ENCODE assay signal across 8 mouse cellular contexts in the genomic region with DNA sequence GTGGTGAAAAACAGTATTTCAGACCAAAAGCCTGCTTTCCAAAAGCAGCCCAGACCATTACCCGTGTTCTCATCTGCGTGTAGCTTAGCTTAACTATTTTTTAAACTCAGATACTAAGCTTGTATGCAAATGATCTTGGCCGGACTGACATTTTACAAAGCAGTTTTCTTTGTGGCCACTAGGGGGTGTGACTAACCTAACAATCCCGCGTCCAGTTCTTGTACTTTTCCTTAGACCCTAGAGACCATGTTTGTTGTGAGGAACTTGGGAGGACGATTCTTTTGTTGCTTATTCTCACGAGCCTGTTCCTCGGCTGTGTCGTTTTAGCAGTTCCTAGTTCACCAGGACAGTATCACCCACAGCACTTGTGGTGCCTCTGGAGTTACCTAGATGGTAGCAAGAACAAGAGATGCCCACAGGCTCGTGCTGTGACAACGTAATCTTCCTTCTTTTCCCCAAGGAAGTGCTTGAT.
DNase-seq lines count a peak whose midpoint lies in the region; ATAC-seq and TF ChIP-seq lines count a peak whose summit lies in the region.

No protein-coding gene starts in this region.

- no peak overlapping the region for H3K4me3 ChIP-seq in MEL (ENCODE audit: control insufficient read depth in 1 of 2, insufficient read depth in 1 of 2, low read depth in 2 of 2, low read length in 2 of 2)
- H3K4me3 ChIP-seq in lung, adult 2 months (replicated peaks; ENCODE audit: extremely low read depth, low read depth, low read length) = no peak overlapping the region
- no peak overlapping the region; the same call in 1 of the 2 replicates for H3K4me3 ChIP-seq in neural tube, embryonic 15.5 days (replicated peaks)

- peak; percentile 45; the same call in 1 of the 2 replicates for ATAC-seq in neural tube, embryonic 15.5 days (ENCODE audit: low FRiP score)

- no peak for TF ChIP-seq EP300 in MEL (IDR thresholded peaks at IDR 0.05; ENCODE audit: low read depth in 1 of 2, low read length in 2 of 2)

- peak overlapping the region; percentile 47 for H3K4me2 ChIP-seq in neural tube, embryonic 15.5 days

- WGBS in lung, adult 2 months = 15% methylated on average over 11 of the region's 11 CpGs
- WGBS in neural tube, embryonic 15.5 days = 12% methylated on average over 11 of the region's 11 CpGs

- TF ChIP-seq CTCF in MEL (IDR thresholded peaks at IDR 0.05 in 2 of 3, conservative IDR thresholded peaks at IDR 0.05 in 1 of 3; ENCODE audit: control insufficient read depth in 1 of 3, insufficient read depth in 1 of 3, low read depth in 2 of 3, low read length in 3 of 3, poor library complexity in 1 of 3, severe bottlenecking in 1 of 3) = peak in 2 of 3 experiments; percentile 68 to 95; a peak in 5 of 6 replicates
- TF ChIP-seq CTCF in lung, adult 2 months (IDR thresholded peaks at IDR 0.05; ENCODE audit: insufficient read depth, low read length) = peak; percentile 35

- no peak overlapping the region for H3K27ac ChIP-seq in MEL (ENCODE audit: control insufficient read depth, low read depth, low read length)
- no peak overlapping the region for H3K27ac ChIP-seq in neural tube, embryonic 15.5 days (replicated peaks)

- no peak; the same call in none of the 2 replicates for TF ChIP-seq RAD21 in MEL (IDR thresholded peaks at IDR 0.05; ENCODE audit: low read depth, low read length)

- DNase-seq in MEL (ENCODE audit: low read depth, low spot score) = peak; percentile 90
- DNase-seq in c-Kit-positive CD71-negative TER-119-negative erythroid progenitor cells, embryonic 14.5 days (ENCODE audit: low read depth) = peak; percentile 51
- peak; percentile 36 for DNase-seq in fibroblast of lung, adult 2 months (ENCODE audit: low read depth)
- peak; percentile 59 for DNase-seq in heart, postnatal 4 days
- peak; percentile 44 to 59 for DNase-seq in kidney, postnatal 4 days
- DNase-seq in lung, adult 2 months = peak; percentile 33
- DNase-seq in urinary bladder, adult 2 months (ENCODE audit: low spot score) = no peak

- no peak for TF ChIP-seq POLR2A in MEL (IDR thresholded peaks at IDR 0.05; ENCODE audit: control insufficient read depth in 1 of 2, insufficient read depth in 1 of 2, low read depth in 1 of 2, low read length in 2 of 2, poor library complexity in 1 of 2)
- no peak for TF ChIP-seq POLR2A in lung, adult 2 months (IDR thresholded peaks at IDR 0.05; ENCODE audit: borderline replicate concordance, extremely low read depth, low read depth, low read length)

- H3K4me1 ChIP-seq in MEL (ENCODE audit: control insufficient read depth in 1 of 2, insufficient read depth in 2 of 2, low read length in 2 of 2) = no peaks in the 10 kb centered on the region
- H3K4me1 ChIP-seq in lung, adult 2 months (ENCODE audit: control insufficient read depth, insufficient read depth, low read length) = no peaks in the 10 kb centered on the region
- peaks cover 4% of the 10 kb centered on the region for H3K4me1 ChIP-seq in neural tube, embryonic 15.5 days

- no peaks in the 10 kb centered on the region for H3K27me3 ChIP-seq in MEL (ENCODE audit: control insufficient read depth in 1 of 2, insufficient read depth in 2 of 2, low read length in 2 of 2)
- no peaks in the 10 kb centered on the region for H3K27me3 ChIP-seq in neural tube, embryonic 15.5 days (replicated peaks)

- H3K79me2 ChIP-seq in MEL (ENCODE audit: control insufficient read depth, insufficient read depth, low read length, poor library complexity) = no peaks in the 10 kb centered on the region

- H3K36me3 ChIP-seq in MEL (ENCODE audit: control insufficient read depth in 1 of 2, insufficient read depth in 2 of 2, low read length in 2 of 2) = peaks cover 0 to 9% of the 10 kb centered on the region in 2 experiments; a peak in 3 of 4 replicates
- H3K36me3 ChIP-seq in neural tube, embryonic 15.5 days = 0 out of 2 replicates have a peak, but pooled peaks cover 3% of the 10 kb centered on the region

- no peaks in the 10 kb centered on the region for H3K9me3 ChIP-seq in MEL (replicated peaks; ENCODE audit: insufficient read depth, low read length)
- no peaks in the 10 kb centered on the region for H3K9me3 ChIP-seq in neural tube, embryonic 15.5 days (replicated peaks)

- H3K9ac ChIP-seq in MEL (ENCODE audit: control insufficient read depth, low read depth, low read length, poor library complexity, severe bottlenecking) = 0 out of 2 replicates have a peak overlapping the region, but pooled peaks have one; percentile 27
- no peak overlapping the region for H3K9ac ChIP-seq in neural tube, embryonic 15.5 days (replicated peaks)

TF ChIP-seq in MEL, 35 proteins besides CTCF, POLR2A, EP300 and RAD21:
- no peak for TF ChIP-seq MYB (IDR thresholded peaks at IDR 0.05; ENCODE audit: low read depth, low read length)
- TF ChIP-seq ELF1 (IDR thresholded peaks at IDR 0.05; ENCODE audit: low read depth, low read length) = no peak
- TF ChIP-seq SMC3 (IDR thresholded peaks at IDR 0.05; ENCODE audit: low read depth, low read length) = peak; percentile 99
- TF ChIP-seq TCF12 (IDR thresholded peaks at IDR 0.05; ENCODE audit: low read depth, low read length) = no peak
- no peak; the same call in 1 of the 2 replicates for TF ChIP-seq MAX (IDR thresholded peaks at IDR 0.05; ENCODE audit: low read length)
- TF ChIP-seq ZMIZ1 (IDR thresholded peaks at IDR 0.05; ENCODE audit: low read depth, low read length) = 0 out of 2 replicates have a peak, but pooled peaks have one; percentile 52
- TF ChIP-seq GATA1 (IDR thresholded peaks at IDR 0.05; ENCODE audit: low read depth, low read length) = 0 out of 2 replicates have a peak, but pooled peaks have one; percentile 14
- TF ChIP-seq MAFK (IDR thresholded peaks at IDR 0.05; ENCODE audit: borderline replicate concordance, low read depth, low read length) = no peak
- no peak for TF ChIP-seq KAT2A (conservative IDR thresholded peaks at IDR 0.05; ENCODE audit: low read depth, low read length)
- peak; percentile 34; the same call in 1 of the 2 replicates for TF ChIP-seq ZNF384 (IDR thresholded peaks at IDR 0.05; ENCODE audit: low read depth, low read length)
- TF ChIP-seq CHD2 (IDR thresholded peaks at IDR 0.05; ENCODE audit: low read length) = no peak
- TF ChIP-seq SIN3A (IDR thresholded peaks at IDR 0.05; ENCODE audit: low read length) = peak; percentile 81
- TF ChIP-seq MYC (IDR thresholded peaks at IDR 0.05; ENCODE audit: low read depth, low read length) = peak; percentile 70; the same call in 1 of the 2 replicates
- no peak for TF ChIP-seq TBP (IDR thresholded peaks at IDR 0.05; ENCODE audit: low read depth, low read length)
- no peak for TF ChIP-seq ETS1 (IDR thresholded peaks at IDR 0.05; ENCODE audit: low read depth, low read length)
- peak; percentile 96 for TF ChIP-seq ZC3H11A (IDR thresholded peaks at IDR 0.05; ENCODE audit: low read depth, low read length)
- TF ChIP-seq POLR2AphosphoS2 (IDR thresholded peaks at IDR 0.05; ENCODE audit: low read length) = no peak
- peak; percentile 51 for TF ChIP-seq MXI1 (IDR thresholded peaks at IDR 0.05; ENCODE audit: low read depth, low read length)
- peak; percentile 84; the same call in 1 of the 2 replicates for TF ChIP-seq JUND (IDR thresholded peaks at IDR 0.05; ENCODE audit: low read depth, low read length)
- TF ChIP-seq NRF1 (IDR thresholded peaks at IDR 0.05; ENCODE audit: insufficient read depth, low read depth, low read length, poor library complexity, severe bottlenecking) = no peak
TF ChIP-seq in MEL: peak in this region for 9.
